Mouse (Mus musculus): ENCODE data around the gene Rhou.

Rhou gene

GRCm38 (mm10) chr8:123651390-123652098 lies 2.2 kb upstream of the Rhou start:
- DNase-seq = no peak

DNA sequence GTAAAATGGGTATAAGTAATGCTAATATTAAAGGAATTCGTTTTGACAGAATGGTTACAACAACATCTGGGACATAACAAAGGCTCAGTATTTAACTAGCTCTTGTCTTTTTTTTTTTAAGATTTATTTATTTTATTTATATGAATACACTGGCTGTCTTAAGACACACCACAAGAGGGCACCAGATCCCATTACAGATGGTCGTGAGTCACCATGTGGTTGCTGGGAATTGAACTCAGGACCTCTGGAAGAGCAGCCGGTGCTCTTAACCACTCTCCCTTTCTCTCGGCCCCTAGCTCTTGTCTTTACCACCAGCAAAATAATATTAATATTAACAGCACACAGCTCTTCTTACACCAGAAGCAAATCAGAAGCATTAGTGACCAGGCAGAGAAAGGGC lies 1.1 kb upstream of the Rhou start:
- DNase-seq = no peak

- peak; percentile 78 for DNase-seq
These were observed 353 bp downstream of the Rhou start for GRCm38 (mm10) chr8:123653994-123654569.

- DNase-seq = no peak
These were observed 1.0 kb downstream of the Rhou start for GRCm38 (mm10) chr8:123654763-123655162.

DNA sequence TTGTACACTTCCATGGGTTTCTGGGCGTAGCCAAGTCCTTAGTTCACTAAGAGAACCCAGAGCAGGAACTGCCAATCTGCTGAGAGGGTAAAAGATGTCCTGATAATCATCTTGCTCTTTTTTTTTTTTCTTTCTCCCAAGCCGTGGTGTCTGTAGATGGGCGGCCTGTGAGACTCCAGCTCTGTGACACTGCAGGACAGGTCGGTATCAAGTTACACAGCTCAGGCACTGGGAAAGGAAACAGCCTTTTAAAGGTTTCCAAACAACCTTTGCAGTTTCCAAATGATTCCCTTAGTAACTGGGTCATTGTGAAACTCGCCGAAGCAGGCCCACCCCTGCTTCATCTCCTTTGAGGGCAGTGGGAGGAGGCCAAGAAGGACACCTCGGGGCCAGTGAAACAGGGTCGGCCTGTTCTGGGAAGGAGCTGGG lies 1.6 kb downstream of the Rhou start:
- DNase-seq = peak; percentile 65

- no peak for DNase-seq
These were observed 4.1 kb downstream of the Rhou start for GRCm38 (mm10) chr8:123657826-123658225.

DNA sequence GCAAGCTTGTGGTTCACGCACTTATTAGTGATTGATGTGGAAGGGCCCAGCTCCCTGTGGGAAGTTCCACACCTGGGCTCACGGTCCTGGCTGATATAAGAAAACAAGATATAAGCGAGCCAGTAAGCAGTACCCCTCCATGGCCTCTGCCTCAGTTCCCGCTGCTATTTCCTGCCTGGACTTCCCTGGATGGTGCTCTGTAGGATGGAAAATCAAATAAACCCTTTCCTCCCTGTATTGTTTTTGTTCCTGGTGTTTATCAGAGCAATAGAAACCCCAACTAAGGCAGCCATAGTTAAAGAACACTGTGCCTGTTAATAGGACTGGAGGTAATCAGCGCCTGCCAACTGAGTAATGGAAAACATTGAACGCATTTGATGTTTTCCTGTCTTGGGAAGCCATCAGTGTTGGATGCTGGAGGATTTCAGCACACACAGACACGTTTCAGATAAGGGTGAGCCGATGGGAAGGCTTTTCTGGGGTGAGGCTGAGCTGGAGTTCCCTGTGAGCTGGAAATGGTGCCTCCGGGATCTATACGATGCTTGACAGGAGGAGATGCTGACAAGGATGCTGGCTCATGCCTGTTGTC lies 5.8 kb downstream of the Rhou start:
- DNase-seq = no peak

GRCm38 (mm10) chr8:123661515-123661914 lies 7.8 kb downstream of the Rhou start:
- no peak for DNase-seq

- DNase-seq = no peak
These were observed 11.9 kb downstream of the Rhou start for GRCm38 (mm10) chr8:123665580-123665979.

DNA sequence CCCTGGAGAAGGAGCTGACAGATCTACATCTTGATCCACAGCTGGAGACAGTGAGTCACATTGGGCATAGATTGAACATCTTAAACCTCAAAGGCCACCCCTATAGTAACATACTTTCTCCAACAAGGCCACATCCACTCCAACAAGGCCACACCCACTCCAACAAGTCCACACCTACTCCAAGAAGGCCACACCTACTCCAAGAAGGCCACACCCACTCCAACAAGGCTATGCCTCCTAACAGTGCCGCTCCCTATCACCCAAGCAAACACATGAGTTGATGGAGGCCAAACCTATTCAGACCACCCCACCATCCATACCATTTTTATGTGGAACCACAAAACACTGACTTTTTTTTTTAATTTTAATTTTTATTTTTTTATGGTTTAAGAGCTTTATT lies 13.1 kb downstream of the Rhou start:
- DNase-seq = no peak

DNA sequence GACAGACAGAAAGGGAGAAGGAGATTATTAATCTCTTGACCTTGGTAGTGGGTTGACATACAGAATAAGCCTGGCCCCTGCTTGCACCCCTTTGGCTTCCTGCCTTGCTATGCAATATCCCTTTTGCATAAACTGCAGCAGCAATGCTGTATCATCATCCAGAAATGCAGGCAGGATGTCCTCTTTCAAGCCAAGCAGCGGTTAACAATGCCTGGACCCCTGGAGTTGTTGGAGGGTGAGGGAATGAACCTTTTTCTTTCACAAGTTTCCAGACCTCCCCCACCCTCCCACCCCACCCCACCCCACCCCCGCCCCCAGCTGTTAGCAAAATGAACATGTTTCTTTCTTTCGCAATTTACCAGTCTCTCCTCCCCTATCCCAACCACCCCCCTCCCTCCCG lies 15.0 kb downstream of the Rhou start:
- no peak for DNase-seq

GRCm38 (mm10) chr8:123670766-123671165 lies 17.0 kb downstream of the Rhou start:
- DNase-seq = no peak

- DNase-seq = no peak
These were observed 17.7 kb downstream of the Rhou start for GRCm38 (mm10) chr8:123671454-123671853.

DNA sequence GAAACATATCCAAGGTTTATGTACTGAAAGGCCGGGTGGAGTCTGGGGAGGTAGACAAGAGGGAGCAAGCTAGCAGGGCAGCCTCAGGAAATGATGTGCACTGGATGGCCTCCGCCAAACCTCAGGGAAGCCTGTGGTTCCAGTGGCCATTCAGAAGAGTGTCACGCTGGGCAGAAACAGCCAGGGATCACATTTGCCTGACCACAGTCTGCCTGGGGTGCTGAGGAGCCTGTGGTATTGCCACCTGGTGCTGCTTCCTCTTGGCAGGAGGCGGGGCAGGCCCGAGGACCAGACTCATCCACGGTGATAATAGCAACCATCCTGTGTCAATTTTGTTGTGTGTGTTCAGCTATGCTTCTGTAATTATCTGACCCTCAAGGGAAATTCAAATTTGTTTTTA lies 18.9 kb downstream of the Rhou start:
- no peak for DNase-seq

- DNase-seq = no peak
These were observed 21.9 kb downstream of the Rhou start for GRCm38 (mm10) chr8:123675611-123676010.

DNA sequence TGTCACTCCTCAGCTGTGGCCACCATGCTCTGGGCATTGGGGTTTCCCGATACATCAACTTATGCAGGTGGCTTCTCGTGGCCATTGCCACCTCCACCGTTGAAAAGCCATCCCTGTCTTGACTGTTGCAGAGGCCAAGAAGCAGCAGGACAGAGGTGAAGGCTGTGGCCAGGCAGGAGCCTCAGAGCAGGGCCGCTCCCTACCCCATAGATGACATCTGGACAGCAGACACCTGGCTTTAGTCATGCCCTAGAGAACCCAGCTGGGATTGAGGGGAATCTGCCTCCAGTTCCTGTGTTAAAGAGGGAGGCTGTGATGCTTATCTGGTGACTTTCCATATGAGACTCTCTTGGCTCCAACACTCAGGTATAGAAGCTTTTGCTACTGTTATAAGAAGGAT lies 24.7 kb downstream of the Rhou start:
- DNase-seq = no peak

DNA sequence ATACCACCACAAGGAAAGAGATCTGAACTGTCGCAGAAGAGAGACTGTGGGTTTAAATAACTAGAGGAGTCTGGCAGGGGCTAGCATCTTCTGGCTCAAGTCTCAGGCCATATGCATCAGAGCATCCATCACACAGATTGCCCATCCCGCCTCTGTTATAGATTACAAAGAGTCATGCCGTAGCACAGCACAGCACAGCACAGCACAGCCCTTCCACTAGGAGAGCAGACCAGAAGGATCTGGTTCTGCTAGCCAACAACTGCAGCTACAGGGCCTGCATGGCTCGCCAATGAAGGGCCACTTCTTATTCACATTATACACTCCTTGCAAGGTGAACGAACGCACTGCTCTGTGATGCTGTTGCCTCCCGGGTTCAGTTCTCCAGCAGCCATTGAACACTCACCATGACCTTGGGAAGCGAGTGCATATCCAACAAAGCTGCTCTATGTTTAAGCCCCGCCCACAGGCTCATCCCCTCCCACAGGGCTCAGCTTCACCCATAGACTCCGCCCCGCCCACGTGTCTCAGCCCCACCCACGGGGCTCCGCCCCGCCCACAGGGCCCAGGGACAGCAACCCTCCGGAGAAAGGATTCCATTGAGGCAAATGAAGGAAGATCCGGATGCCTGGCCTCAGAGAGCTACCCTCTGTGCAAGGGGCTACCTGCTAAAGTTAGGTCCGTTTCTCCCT lies 28.5 kb downstream of the Rhou start:
- peak; percentile 91 for DNase-seq

DNA sequence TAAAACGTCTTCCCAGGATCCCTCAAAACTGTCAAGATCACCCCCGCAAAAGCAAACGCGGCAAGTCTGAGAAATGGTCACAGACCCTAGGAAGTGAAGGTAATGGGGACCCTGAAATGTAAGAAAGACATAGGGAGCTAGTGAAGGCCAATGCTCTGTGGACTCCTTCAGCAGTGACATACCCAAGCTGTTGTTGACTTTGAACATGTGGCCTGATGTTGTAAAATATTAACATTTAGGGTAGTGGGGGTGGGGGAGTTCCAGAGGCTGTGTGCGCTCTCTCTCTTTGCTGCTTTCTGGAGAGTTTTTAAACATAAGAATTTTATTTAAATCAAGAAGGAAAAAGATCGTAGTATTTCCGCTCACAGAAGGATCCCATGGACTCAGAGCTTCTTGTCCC lies 29.6 kb downstream of the Rhou start:
- DNase-seq = no peak

GRCm38 (mm10) chr8:123684806-123685205 lies 31.1 kb downstream of the Rhou start:
- no peak for DNase-seq

GRCm38 (mm10) chr8:123685477-123685876 lies 31.7 kb downstream of the Rhou start:
- DNase-seq = no peak

GRCm38 (mm10) chr8:123687826-123688225 lies 34.1 kb downstream of the Rhou start:
- DNase-seq = no peak

GRCm38 (mm10) chr8:123692165-123692962 lies 38.6 kb downstream of the Rhou start:
- DNase-seq = no peak

DNA sequence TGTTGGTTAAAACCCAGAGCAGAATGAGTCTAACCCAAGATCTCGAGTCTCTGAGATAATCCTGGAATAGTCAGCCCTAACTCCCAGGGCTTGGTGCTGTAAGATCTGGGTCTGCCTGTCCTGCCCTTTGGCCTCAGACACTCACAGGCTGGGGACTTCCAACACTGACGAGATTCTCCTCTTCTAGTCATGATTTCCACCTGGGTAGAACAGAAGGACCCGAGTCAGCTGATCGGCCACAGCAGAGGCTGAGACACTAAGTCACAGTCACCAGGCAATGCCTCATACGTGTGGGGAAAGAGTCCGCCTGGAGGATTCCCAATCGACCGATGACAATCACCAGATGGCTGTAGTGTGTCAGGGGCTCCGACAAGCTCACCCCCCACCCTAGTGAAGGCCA lies 42.4 kb downstream of the Rhou start:
- no peak for DNase-seq

Measured in embryo, embryonic 11 days (tissue).